Mouse (Mus musculus): ENCODE measurements around the gene Cxcr6.

Cxcr6 gene

DNA sequence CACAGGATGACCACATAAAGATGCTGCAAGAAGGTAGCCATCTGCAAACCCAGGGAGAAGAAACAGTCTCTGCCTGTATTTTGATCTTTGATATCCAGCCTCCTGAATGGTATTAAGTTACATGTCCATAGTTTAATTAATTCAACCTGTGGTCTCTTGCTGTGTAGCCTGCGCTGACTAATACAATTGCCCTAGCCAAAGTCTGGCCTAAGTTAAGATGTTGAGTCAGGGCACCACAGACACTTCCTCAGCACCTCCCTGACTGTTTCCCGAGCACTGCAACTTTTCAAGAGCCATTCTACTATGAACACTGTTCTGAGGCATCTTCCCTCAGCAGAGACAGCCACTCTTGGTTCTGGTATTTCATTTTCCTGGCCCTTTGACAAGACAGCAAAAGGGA is 12.3 kb downstream of the Cxcr6 start:
- no peak for DNase-seq (ENCODE audit: low spot score in 2 of 2)

DNA sequence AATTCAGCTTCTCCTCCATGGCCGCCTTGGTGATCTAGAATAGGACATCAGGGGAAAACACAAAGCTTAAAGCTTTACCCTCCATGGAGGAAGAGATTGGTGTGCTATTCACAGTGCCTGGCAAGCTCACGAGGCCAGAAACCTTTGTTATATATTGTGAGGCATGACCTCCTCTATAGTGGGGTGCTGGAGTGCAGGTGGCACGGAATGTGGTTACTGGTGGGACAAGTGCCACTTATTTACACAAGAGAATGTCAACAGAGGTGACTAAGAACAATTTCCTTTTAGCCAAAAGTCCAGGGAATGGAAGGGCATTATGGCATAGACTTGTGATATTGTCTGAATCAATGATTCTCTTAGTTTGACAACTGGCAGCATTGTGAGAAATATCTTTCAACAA is 20.4 kb downstream of the Cxcr6 start:
- no peak for DNase-seq (ENCODE audit: low spot score in 2 of 2)

DNA sequence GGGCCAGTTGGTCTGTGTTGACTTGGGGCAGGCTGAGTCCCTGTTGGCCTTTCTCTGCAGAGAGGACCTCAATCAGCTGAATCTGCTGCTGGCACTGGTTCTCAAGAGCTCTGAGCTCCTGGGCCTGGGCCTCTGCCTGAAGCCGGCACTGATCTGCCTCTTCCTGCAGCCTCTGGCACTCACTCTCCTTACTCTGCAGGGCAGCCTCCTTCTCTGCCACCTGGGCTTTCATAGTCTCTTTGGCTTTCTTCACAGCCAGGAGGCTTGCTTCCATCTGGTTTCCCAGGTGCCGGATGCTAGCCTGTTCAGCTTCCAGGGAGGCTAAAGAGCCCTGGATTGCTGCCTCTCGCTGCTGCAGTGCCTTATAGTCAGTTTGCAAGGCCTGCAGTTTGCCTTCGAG is 22.6 kb downstream of the Cxcr6 start:
- DNase-seq (ENCODE audit: low spot score in 2 of 2), result no peak

DNA sequence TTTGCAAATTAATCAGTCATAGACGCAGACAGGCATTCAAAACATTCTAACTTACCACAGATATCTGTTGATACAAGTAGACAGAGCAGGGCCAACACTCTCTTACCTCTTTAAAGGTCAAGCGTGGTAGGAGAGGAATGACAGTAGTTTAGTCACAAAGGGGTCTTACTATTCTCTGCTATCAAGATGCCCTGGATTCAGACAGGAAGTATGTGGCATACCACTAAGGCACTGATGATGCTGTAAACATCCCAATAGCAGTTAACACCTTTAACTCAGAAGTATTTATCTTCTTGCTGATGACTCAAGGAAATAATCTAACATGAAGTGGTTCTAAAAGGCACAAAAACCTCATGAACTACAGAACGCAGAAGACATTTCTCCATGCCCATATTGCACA is 29.6 kb downstream of the Cxcr6 start:
- DNase-seq (ENCODE audit: low spot score in 2 of 2), result no peak

DNA sequence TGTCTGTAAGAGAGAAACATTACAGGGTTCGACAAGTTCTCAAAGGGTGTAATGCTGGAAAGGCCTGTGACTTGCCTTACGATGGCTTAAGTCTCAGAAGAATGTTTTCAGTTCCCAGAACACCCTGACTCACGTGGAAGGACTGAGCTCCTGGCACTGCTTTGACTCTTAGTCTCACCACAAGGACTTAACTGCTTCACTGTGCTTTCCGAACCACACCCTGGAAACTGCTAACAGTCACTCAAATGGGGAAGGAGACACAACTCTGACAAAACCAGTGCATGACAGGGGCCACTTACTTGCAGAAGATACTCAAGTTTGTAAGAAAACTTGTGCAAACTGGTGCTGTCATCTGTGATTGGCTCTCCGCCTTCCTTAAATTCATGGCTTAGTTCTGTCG is 34.0 kb downstream of the Cxcr6 start:
- no peak for DNase-seq (ENCODE audit: low spot score in 2 of 2)

DNA sequence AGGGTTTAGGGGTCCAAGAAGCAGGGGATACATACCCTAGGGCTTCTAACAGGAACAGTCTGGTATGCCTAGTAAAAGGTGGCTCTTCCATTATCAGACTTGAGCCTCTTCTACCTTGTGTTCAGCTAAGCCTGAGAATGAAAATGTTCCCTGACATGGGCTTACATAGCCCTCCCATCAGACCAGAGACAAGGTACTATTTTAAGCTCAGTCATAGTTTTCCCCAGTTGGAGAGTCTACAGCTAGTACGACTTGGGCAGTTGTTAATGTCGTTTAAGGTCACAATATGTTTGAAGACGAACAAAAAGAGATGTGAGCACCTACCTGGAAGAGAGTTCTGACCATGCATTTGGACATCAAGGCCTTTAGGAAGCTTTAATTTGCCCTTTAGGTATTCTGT is 38.2 kb downstream of the Cxcr6 start:
- DNase-seq (ENCODE audit: low spot score in 2 of 2), result no peak

DNA sequence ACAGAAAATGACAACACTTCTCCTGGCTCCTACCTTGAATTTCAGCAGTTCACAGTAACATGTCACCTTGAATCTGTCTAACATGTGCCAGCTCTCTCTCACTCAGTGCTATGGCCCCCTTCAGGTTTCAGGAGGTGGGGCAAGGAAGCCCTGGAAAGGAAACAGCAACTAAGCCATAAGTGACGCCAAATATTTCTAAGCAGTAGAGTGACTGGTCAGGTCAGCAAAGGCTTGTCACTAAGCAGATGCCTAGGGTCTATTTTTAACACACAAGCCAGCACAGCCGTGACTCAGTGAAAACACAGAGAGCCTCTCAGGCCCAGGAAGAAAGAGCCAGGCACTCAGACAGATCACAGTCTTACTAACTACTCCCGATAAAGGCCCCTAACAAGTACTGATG is 38.8 kb downstream of the Cxcr6 start:
- DNase-seq (ENCODE audit: low spot score in 2 of 2), result no peak

DNA sequence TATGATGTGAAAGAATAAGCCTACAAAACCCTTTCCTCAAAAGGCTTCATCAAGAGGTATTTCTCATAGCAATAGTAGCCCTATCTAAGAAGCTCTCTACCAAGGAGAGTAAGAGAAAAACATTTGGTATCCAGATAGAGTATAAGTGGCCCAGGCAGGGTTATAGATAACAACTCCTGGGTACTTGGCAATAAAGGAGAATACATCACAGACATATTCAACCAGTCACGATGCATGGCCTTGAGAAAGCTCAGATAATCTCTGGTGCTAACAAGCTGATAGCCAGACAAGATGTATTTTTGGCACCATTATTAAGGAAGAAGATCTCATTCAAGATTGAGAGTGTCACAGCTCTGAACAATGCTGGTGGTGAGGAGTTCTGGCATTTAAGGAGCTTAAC is 40.2 kb downstream of the Cxcr6 start:
- no peak for DNase-seq (ENCODE audit: low spot score in 2 of 2)

DNA sequence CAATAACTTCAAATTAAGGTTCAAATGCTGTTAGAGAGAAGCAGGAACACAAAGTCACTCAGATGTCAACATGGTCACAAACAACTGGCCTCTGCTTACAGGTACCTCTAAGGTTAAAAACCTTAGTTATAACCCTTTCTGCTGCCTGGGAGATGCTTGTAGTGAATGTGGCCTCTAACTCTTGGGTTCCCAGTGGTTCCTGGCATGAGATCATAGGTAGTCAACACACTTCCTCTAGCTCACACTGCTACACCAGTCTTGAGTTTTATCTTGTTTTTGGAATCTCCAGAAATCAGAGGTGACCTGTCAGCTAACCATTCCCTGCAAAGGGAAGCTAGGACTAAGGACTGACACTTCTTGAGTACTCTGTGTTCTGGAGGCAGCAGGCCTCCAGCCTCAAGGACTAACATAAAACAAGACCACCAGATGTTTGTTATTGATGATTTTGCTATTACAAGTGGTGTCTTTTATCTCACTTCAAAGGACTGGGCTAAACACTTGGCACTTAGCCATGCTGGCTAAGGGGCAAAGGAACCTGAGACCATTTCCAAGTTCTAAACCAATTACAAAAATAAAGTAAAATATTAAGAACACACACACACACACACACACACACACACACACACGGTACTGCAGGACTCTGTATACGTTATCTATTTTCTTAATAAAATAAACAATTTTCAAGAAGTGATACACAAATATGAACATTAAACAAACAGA is 43.9 kb downstream of the Cxcr6 start:
- no peak for DNase-seq (ENCODE audit: low spot score in 2 of 2)

DNA sequence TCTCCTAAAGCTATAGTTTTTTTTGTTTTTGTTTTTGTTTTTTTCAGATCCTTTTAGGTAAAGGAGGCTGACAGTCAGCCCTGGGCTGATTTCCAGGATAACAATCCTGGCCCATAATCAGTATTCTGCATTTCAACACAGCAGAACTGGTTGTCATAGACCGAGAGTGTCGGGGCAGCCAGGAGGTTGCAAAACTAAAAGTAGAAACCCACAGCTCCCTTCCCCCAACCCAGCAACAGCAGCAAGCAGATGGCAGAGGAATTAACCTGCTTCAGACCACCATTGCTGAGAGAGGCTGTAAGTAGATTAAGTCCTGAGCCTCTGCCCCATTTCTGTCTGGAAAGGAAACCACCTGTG is 44.4 kb downstream of the Cxcr6 start:
- no peak for DNase-seq (ENCODE audit: low spot score in 2 of 2)

DNA sequence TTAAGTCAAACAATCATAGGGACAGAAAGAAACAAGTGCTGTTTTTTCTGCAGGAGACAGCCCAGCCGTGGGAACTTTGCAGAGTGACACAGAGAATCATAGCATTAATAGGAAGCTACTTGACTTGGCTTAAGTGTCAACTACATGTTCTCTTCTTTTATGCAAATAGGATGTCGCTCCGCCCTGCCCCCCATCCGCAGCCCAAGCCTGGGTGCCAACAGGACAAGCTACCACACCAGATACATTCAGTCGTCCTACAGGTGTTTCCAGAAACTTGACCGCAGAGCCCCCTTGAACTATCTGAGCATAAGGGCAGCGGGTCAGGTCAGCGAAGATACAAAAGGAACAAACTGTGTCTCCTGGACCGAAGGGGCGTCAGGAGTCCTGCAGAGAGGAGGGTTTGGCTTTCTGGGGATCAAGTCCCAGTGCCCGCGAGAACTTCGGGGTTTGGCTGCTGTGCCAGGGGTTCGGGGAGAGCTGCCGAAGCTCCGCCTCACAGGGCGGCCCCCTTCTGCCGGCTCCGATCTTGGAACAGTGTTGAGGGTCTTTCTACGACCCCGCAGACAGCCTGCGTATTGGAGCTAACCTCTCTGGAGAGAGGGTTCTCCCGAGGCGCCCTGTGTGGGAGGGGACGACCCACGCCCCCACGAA is 44.9 kb downstream of the Cxcr6 start:
- DNase-seq (ENCODE audit: low spot score in 2 of 2), result peak in 1 of 2 experiments; percentile 5

DNA sequence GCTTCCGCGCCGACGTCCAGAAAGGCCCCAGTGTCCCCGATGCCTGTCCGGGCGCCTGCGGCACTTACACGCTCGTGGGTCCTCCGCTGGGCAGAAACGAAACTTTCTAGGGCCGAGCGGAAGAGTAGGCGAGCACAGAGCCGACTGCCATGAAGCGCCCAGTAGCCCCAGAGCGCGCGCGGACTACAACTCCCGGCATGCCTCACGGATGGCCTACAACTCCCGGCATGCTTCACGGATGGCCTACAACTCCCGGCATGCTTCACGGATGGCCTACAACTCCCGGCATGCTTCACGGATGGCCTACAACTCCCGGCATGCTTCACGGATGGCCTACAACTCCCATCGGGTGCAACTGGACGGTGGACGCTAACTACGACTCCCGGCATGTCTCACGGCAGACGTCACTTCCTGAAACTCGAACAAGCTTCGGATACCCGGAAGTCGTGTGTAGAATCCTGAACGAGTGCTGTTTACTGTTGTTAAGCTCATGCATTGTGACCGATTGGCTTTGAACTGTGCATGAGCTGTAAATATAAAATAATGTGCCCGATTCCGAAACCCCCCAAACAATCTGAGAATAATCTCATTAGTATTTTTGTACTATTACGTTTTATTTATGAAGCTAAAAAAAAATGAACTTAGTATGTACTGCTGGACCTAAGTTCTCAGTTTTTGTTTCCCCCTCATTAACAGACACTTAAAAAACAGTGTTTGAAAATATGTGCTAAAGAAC is 45.6 kb downstream of the Cxcr6 start, which contains the start of gene Fyco1:
Fyco1 (minus strand) TSS at position 187 of the 736 bp plus-strand sequence.
- DNase-seq (ENCODE audit: low spot score in 2 of 2), result peak; percentile 94 to 98

DNA sequence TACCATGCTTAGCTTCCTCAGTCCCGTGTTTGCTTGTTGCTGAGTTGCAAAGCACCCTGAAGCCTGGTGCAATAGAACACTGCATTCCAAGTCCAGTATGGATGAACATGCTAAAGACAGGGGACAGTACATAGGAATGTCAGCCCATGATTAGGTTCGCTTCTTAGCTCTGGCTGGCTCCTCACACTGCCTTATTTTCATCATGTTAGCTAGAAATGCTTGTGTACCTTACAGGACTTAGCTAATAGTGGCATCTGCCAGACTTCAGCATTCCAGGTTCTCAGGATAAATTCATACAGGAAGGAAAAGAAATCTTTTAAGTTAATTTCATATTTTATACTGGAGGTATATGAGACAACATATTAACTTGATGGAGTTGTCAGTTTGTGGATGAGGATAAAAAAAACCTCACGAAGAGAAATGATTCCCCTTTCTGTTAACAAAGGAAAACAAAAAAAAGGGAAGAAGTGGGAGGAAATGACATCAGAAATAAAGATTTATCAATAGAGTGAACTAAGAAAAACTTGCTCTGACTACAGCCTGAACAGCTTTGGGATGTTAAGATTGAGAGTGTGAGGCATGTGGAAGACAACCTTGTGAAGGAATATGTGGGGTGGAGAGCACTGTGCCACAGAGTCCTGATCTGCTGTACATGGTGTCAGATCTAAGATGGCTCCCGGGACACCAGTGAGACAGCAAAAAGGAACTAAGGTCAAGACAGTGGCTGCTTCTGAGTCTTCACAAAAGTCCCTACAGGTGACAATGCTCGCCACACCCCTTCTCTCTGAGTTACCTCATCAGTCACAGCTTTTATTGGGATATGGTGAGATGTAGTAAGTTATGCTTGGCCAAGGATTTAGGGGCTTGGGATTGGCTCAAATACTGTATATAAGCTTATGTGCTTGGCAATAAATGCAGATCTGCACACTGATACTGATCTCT is 46.4 kb downstream of the Cxcr6 start:
- DNase-seq (ENCODE audit: low spot score in 2 of 2), result peak in 1 of 2 experiments; percentile 6

DNA sequence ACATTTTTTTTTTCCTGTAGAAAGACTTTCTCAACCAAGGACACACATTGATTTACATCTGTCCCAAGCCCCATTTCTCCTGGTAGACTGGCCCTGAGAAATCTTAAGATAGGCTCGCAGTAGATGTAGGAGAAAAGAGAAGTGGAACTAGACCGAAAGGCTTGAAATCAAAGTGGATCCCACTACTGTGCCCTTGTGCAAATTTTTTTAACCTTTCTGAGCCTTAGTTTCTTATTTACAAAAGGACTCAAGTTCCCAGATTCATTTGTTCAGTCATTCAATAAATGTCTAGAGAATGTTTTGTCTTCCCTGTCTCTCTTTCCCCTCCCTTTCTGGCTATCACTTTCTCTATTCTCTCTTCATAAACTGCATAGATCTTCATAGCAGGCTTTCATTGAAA is 50.6 kb downstream of the Cxcr6 start:
- DNase-seq (ENCODE audit: low spot score in 2 of 2), result no peak
